Mouse (Mus musculus): Measurements from ENCODE around the gene Wbp2.

GRCm38 (mm10) chr11:116111611-116112203 lies 24.9 kb upstream of the Wbp2 start:
- TF ChIP-seq CEBPB (IDR thresholded peaks at IDR 0.05; ENCODE audit: insufficient read depth, poor library complexity, severe bottlenecking) (no peak), E2F4 (IDR thresholded peaks at IDR 0.05; ENCODE audit: insufficient read depth) (no peak), USF1 (IDR thresholded peaks at IDR 0.05; ENCODE audit: low read depth) (no peak), POLR2A (IDR thresholded peaks at IDR 0.05; ENCODE audit: insufficient read length, low read depth) (no peak), SRF (IDR thresholded peaks at IDR 0.05; ENCODE audit: control insufficient read depth, insufficient read length, low read depth) (no peak), POLR2AphosphoS2 (IDR thresholded peaks at IDR 0.05; ENCODE audit: insufficient read length, low read depth) (no peak), MYOG (IDR thresholded peaks at IDR 0.05; ENCODE audit: control insufficient read depth in 1 of 3, insufficient read depth in 1 of 3, insufficient read length in 2 of 3, low read depth in 2 of 3) (no peak)

Measured in myocyte (in vitro differentiated cells).